Mouse (Mus musculus) C2C12 (cell line): ENCODE measurements around the gene Lcn12.

Source experiments
- CTCF ChIP-seq: IDR thresholded peaks from one replicate; pipeline ENCODE4 v1.5.1; 2011; ENCODE audit not compliant: control insufficient read depth, insufficient read depth, insufficient read length
- FOSL1 ChIP-seq: IDR thresholded peaks from one replicate; pipeline ENCODE4 v1.8.0; 2011; ENCODE audit warnings: mild to moderate bottlenecking, low read length; ENCODE audit not compliant: poor library complexity, insufficient read depth, severe bottlenecking
- MYOD1 ChIP-seq: IDR thresholded peaks from one replicate; pipeline ENCODE4 v1.6.1; 2011; ENCODE audit warnings: low read depth; ENCODE audit not compliant: control insufficient read depth, insufficient read length
- MYOG ChIP-seq: IDR thresholded peaks from one replicate; pipeline ENCODE4 v1.6.1; 2011; ENCODE audit not compliant: control insufficient read depth, insufficient read length; ENCODE audit errors: extremely low read depth
- USF1 ChIP-seq: IDR thresholded peaks from one replicate; pipeline ENCODE4 v1.6.1; 2011; ENCODE audit warnings: low read depth, mild to moderate bottlenecking, control low read depth, moderate library complexity

- TF ChIP-seq CTCF (no peak), USF1 (no peak), MYOD1 (no peak), MYOG (no peak), FOSL1 (no peak)
These were observed 14.0 kb downstream of the Lcn12 start for GRCm38 (mm10) chr2:25479551-25480311.
